Mouse (Mus musculus) limb, embryonic 14.5 days (tissue): ENCODE data around the gene Atp2c1. TPM values are rescaled to one million over a fixed set of nuclear protein-coding genes. Genes with fewer than 3 reads are reported as not detected.

Source experiments
- ATAC-seq: fragments of 200-750 bp; cut with Nextera tagmentation; 2 replicates; pipeline ENCODE4 v1.8.0; 2017; ENCODE audit warnings: low read depth, moderate number of reproducible peaks, moderate TSS enrichment; ENCODE audit not compliant: low FRiP score
- DNase-seq: peaks from one replicate; pipeline ENCODE4 v3.0.0-alpha.2; 2015; ENCODE audit warnings: low spot score
- H3K27ac ChIP-seq: fragments of 300-500 bp; sonication (generic); replicated peaks from 2 replicates; pipeline ENCODE4 v1.5.1; 2014; ENCODE audit warnings: low read depth, mild to moderate bottlenecking, low read length, moderate library complexity, mixed read lengths
- H3K27me3 ChIP-seq: fragments of 300-500 bp; sonication (generic); 2 replicates; pipeline ENCODE4 v1.6.1; 2014; ENCODE audit warnings: low read length, mixed read lengths; ENCODE audit not compliant: control insufficient read depth, insufficient read depth
- H3K36me3 ChIP-seq: fragments of 300-500 bp; sonication (generic); 2 replicates; pipeline ENCODE4 v1.6.1; 2014; ENCODE audit warnings: mild to moderate bottlenecking, low read length, moderate library complexity, mixed read lengths; ENCODE audit not compliant: control insufficient read depth, insufficient read depth
- H3K4me1 ChIP-seq: fragments of 300-500 bp; sonication (generic); 2 replicates; pipeline ENCODE4 v1.6.1; 2014; ENCODE audit warnings: antibody characterized with exemption, low read length, mixed read lengths; ENCODE audit not compliant: control insufficient read depth, insufficient read depth
- H3K4me2 ChIP-seq: fragments of 300-500 bp; sonication (generic); replicated peaks from 2 replicates; pipeline ENCODE4 v1.6.1; 2014; ENCODE audit warnings: low read depth, mild to moderate bottlenecking, low read length, moderate library complexity; ENCODE audit not compliant: severe bottlenecking
- H3K4me3 ChIP-seq: fragments of 300-500 bp; sonication (generic); replicated peaks from 2 replicates; pipeline ENCODE4 v1.5.1; 2014; ENCODE audit warnings: low read length
- H3K9ac ChIP-seq: fragments of 300-500 bp; sonication (generic); 2 replicates; pipeline ENCODE4 v1.6.1; 2014; ENCODE audit warnings: mild to moderate bottlenecking, low read depth, low read length, moderate library complexity; ENCODE audit not compliant: severe bottlenecking
- H3K9me3 ChIP-seq: fragments of 300-500 bp; sonication (generic); 2 replicates; pipeline ENCODE4 v1.6.1; 2016; ENCODE audit warnings: low read length; ENCODE audit not compliant: control insufficient read depth
- POLR2A ChIP-seq: fragments of 200-500 bp; IDR thresholded peaks from 2 replicates; pipeline ENCODE4 v1.8.0; 2012; ENCODE audit warnings: inconsistent platforms, mild to moderate bottlenecking, moderate library complexity, borderline replicate concordance; ENCODE audit not compliant: insufficient read depth, insufficient read length; ENCODE audit errors: extremely low read depth
- WGBS: fragments of 180-500 bp; shearing (Covaris S2); extraction: QIAGEN DNeasy Blood & Tissue Kit; methylation state at CpG from one replicate; pipeline ENCODE4 v1.1.7; 2014; 5-methylcytosine and 5-hydroxymethylcytosine counted together
- polyA plus RNA-seq, 2 experiments: library from polyadenylated mRNA; depleted of rRNA in 1 of 2; stranded (reverse) in 1 of 2; unstranded in 1 of 2; fragments of >200 nt; fragmentation: Nextera tagmentation in 1 of 2; extraction: Ambion mirVana in 1 of 2; gene quantifications; 2 replicates each; pipeline versions ENCODE4 v1.2.1 to v1.2.3; 2012 to 2014

Atp2c1 gene
- polyA plus RNA-seq, 2 experiments: 53.0 to 62.8 TPM

GRCm38 (mm10) chr9:105377622-105378021 lies 149.5 kb downstream of the Atp2c1 start:
- no peak overlapping the region for H3K27ac ChIP-seq
- DNase-seq (no peak), ATAC-seq (no peak)
- H3K4me2 ChIP-seq: no peak overlapping the region
- H3K36me3 ChIP-seq: no peaks in the 10 kb centered on the region
- H3K27me3 ChIP-seq: no peaks in the 10 kb centered on the region
- no peak overlapping the region for H3K9ac ChIP-seq
- H3K4me1 ChIP-seq: no peaks in the 10 kb centered on the region
- WGBS: 75% methylated on average over 3 of the region's 3 CpGs
- no peak overlapping the region for H3K4me3 ChIP-seq
- no peak for TF ChIP-seq POLR2A
- H3K9me3 ChIP-seq: no peaks in the 10 kb centered on the region

DNA sequence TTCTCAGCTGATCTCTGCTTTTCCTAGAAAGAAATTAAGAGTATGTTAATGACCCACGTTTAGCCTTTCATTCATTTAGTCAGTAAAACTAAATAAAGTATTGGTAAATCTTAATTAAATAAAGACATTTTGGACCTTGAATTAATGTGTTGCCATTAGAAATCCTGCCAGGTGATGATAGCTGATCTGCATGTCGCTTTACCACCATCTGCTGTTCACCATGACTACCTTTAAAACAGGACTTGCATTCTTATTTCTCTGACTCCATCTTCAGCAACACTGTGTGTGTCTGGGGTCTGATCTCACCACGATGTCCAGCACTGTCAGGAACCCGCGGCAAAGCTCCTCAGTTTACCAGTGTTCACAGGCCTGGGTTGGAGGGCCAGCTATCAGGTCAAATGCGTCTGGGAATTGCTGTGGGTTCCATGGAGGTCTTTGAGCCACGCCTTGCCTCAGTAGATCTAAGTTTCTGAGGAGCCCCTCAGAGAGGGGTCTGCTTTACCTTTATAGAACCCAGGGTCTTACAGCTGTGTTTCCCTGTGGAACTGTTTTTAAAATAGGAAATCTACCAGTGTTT lies 150.1 kb downstream of the Atp2c1 start:
- WGBS: 73% methylated on average over 7 of the region's 7 CpGs
- H3K27me3 ChIP-seq: no peaks in the 10 kb centered on the region
- H3K4me2 ChIP-seq: no peak overlapping the region
- no peak overlapping the region for H3K9ac ChIP-seq
- no peaks in the 10 kb centered on the region for H3K4me1 ChIP-seq
- H3K9me3 ChIP-seq: no peaks in the 10 kb centered on the region
- no peak overlapping the region for H3K27ac ChIP-seq
- no peak overlapping the region for H3K4me3 ChIP-seq
- ATAC-seq (no peak), DNase-seq (no peak)
- H3K36me3 ChIP-seq: no peaks in the 10 kb centered on the region
- no peak for TF ChIP-seq POLR2A

- ATAC-seq: no peak
Measured at GRCm38 (mm10) chr9:105376411-105376810, 150.7 kb downstream of the Atp2c1 start.

GRCm38 (mm10) chr9:105374361-105374760 lies 152.8 kb downstream of the Atp2c1 start:
- DNase-seq (no peak), ATAC-seq (no peak)
- 42% methylated on average over 5 of the region's 5 CpGs for WGBS
- Histone ChIP-seq H3K4me1 (no peaks in the 10 kb centered on the region), H3K27me3 (no peaks in the 10 kb centered on the region), H3K9me3 (no peaks in the 10 kb centered on the region), H3K9ac (no peak overlapping the region), H3K4me2 (no peak overlapping the region), H3K36me3 (no peaks in the 10 kb centered on the region), H3K4me3 (no peak overlapping the region), H3K27ac (no peak overlapping the region)
- TF ChIP-seq POLR2A: no peak

More at GRCm38 (mm10) chr9:105376411-105376810, 150.7 kb downstream of the Atp2c1 start:
- Histone ChIP-seq H3K9ac (no peak overlapping the region), H3K4me1 (no peaks in the 10 kb centered on the region), H3K4me2 (no peak overlapping the region), H3K27ac (no peak overlapping the region), H3K27me3 (no peaks in the 10 kb centered on the region), H3K4me3 (no peak overlapping the region), H3K36me3 (no peaks in the 10 kb centered on the region), H3K9me3 (no peaks in the 10 kb centered on the region)
- DNase-seq: no peak
- WGBS: 70% methylated on average over 7 of the region's 7 CpGs
- TF ChIP-seq POLR2A: no peak

- no peaks in the 10 kb centered on the region for H3K9me3 ChIP-seq
- no peak overlapping the region for H3K27ac ChIP-seq
- no peaks in the 10 kb centered on the region for H3K36me3 ChIP-seq
- H3K27me3 ChIP-seq: no peaks in the 10 kb centered on the region
- no peaks in the 10 kb centered on the region for H3K4me1 ChIP-seq
- no peak for TF ChIP-seq POLR2A
- H3K4me3 ChIP-seq: no peak overlapping the region
- WGBS: 80% methylated on average over 3 of the region's 3 CpGs
- DNase-seq: no peak
- H3K9ac ChIP-seq: no peak overlapping the region
- H3K4me2 ChIP-seq: no peak overlapping the region
- no peak for ATAC-seq
Measured at GRCm38 (mm10) chr9:105368605-105369004, 158.5 kb downstream of the Atp2c1 start.
